Mouse (Mus musculus): Measurements from ENCODE around the gene Trir.

GRCm38 (mm10) chr8:85007686-85008085, 18.9 kb upstream of the Trir start:
- TF ChIP-seq ZC3H11A (IDR thresholded peaks at IDR 0.05; ENCODE audit: borderline replicate concordance, low read depth, low read length), result no peak
- no peak for TF ChIP-seq CHD2 (IDR thresholded peaks at IDR 0.05; ENCODE audit: low read depth, low read length)
